Mouse (Mus musculus) hindbrain, embryonic 16.5 days (tissue): ENCODE results near the gene Hamp. TPM values are rescaled to one million over a fixed set of nuclear protein-coding genes. Genes with fewer than 3 reads are reported as not detected.
"Not testable (repeated sequence)": the region's sequence is repeated elsewhere in the genome, so short reads cannot be mapped to it uniquely, and the experiment has no call there.

Experiments used
- ATAC-seq: fragments of 200-750 bp; cut with Nextera tagmentation; 2 replicates; pipeline ENCODE4 v1.8.0; 2017; ENCODE audit warnings: moderate TSS enrichment, moderate library complexity
- H3K27ac ChIP-seq: fragments of 300-500 bp; sonication (generic); 2 replicates; pipeline ENCODE4 v1.5.1; 2014; ENCODE audit warnings: low read depth, mild to moderate bottlenecking, control low read depth, low read length, moderate library complexity
- H3K27me3 ChIP-seq: fragments of 300-500 bp; sonication (generic); replicated peaks from 2 replicates; pipeline ENCODE4 v1.6.1; 2014; ENCODE audit warnings: low read length; ENCODE audit not compliant: control insufficient read depth, insufficient read depth
- H3K36me3 ChIP-seq: fragments of 300-500 bp; sonication (generic); 2 replicates; pipeline ENCODE4 v1.6.1; 2014; ENCODE audit warnings: mild to moderate bottlenecking, low read length, moderate library complexity, mixed read lengths; ENCODE audit not compliant: control insufficient read depth, insufficient read depth
- H3K4me1 ChIP-seq: fragments of 300-500 bp; sonication (generic); 2 replicates; pipeline ENCODE4 v1.6.1; 2014; ENCODE audit warnings: low read depth, low read length; ENCODE audit not compliant: control insufficient read depth, insufficient read depth
- H3K4me2 ChIP-seq: fragments of 300-500 bp; sonication (generic); 2 replicates; pipeline ENCODE4 v1.6.1; 2014; ENCODE audit warnings: mild to moderate bottlenecking, low read length, control low read depth, moderate library complexity
- H3K4me3 ChIP-seq: fragments of 300-500 bp; sonication (generic); 2 replicates; pipeline ENCODE4 v1.5.1; 2014; ENCODE audit warnings: mild to moderate bottlenecking, low read length, control low read depth, moderate library complexity
- H3K9ac ChIP-seq: fragments of 300-500 bp; sonication (generic); 2 replicates; pipeline ENCODE4 v1.6.1; 2014; ENCODE audit warnings: low read depth, mild to moderate bottlenecking, control low read depth, low read length, moderate library complexity
- H3K9me3 ChIP-seq: fragments of 300-500 bp; sonication (generic); 2 replicates; pipeline ENCODE4 v1.6.1; 2014; ENCODE audit warnings: mild to moderate bottlenecking, low read length, moderate library complexity; ENCODE audit not compliant: control insufficient read depth
- WGBS: fragments of 180-500 bp; shearing (Covaris S2); extraction: QIAGEN DNeasy Blood & Tissue Kit; methylation state at CpG from one replicate; pipeline ENCODE4 v1.1.7; 2014; 5-methylcytosine and 5-hydroxymethylcytosine counted together
- polyA plus RNA-seq: library from polyadenylated mRNA; unstranded; fragments of >200 nt; fragmentation: Nextera tagmentation; extraction: Ambion mirVana; gene quantifications from 2 replicates; pipeline ENCODE4 v1.2.1, GENCODE M21; 2015

The Hamp gene
- polyA plus RNA-seq, 1 experiment from 2014 or later, result not detected

DNA sequence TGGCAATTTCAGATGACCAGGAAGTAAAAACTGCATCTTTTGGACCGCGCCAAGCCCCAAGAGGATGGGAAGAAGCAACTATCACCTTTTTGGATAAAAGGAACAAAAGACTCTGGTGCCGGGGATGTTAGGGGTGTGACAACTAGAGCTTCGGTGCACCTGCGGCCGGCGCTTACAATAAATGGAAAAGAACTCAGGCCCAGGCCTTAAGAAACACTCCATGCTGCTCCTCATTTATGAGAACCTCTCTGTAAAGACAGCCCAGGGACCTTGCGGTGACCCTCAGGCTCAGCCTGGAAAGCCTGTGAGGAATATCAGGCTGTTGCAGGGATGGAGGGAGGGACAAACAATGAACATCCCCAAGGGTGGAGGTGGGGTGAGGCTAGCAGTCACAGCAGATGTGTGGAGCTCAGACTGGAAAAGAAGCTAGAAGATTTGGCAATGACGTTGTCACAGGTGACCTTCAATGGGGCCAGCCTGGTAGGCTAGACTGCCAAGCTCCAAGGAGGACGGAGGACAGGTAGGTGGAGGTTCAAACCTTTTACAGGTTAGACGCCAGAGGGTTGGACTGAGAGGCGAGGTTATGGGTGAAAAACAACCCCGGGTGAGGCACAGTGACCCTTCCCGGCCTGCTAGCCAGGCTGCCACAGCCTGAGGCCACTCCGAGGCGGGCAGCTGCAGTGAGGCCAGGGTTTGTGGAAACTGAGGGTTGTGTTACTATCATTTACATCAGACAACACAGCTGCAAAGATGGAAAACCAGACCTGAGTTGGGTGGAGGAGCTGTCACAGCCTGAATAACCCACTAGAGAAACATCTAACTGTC is 8.8 kb upstream of the Hamp start:
- H3K4me2 ChIP-seq, result no peak overlapping the region
- no peaks in the 10 kb centered on the region for H3K27me3 ChIP-seq
- 95% methylated on average over 16 of the region's 16 CpGs for WGBS
- H3K27ac ChIP-seq, result no peak overlapping the region
- no peak for ATAC-seq
- peaks cover 9% of the 10 kb centered on the region for H3K4me1 ChIP-seq
- no peak overlapping the region for H3K4me3 ChIP-seq
- peaks cover 21% of the 10 kb centered on the region for H3K36me3 ChIP-seq
- no peak overlapping the region for H3K9ac ChIP-seq
- no peaks in the 10 kb centered on the region for H3K9me3 ChIP-seq

DNA sequence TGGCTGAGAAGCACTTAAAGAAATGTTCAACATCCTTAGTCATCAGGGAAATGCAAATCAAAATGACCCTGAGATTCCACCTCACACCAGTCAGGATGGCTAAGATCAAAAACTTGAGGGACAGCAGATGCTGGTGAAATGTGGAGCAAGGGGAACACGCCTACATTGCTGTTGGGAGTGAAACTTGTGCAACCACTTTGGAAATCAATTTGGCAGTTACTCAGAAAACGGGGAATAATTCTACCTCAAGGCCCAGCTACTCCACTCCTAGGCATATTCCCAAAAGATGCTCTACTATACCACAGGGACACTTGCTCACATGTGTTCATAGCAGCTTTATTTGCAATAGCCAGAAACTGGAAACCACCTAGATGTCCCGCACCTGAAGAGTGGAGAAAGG is 6.1 kb upstream of the Hamp start:
- not testable (repeated sequence) for H3K9me3 ChIP-seq, ATAC-seq, H3K9ac ChIP-seq, H3K4me3 ChIP-seq, H3K27ac ChIP-seq, H3K4me1 ChIP-seq, H3K27me3 ChIP-seq, H3K4me2 ChIP-seq
- peaks cover 26% of the 10 kb centered on the region for H3K36me3 ChIP-seq
- 89% methylated on average over 3 of the region's 3 CpGs for WGBS

DNA sequence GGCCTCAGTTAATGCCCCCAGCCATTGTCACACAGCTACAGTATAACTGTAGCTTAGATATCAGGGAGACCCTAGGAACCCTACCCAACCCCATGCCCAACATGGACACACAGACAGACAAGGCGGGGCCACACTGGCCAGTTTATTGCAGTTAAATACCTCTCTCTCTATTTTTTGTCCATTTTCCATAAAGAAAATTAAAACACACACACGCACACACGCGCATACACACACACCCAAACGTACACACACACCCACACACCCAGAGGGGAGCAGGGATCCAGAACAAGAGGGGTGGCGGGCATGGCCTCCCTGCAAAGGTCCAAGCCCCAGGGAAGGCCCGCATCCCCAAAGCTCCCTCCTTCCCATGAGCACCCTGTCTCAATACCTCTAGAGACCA is 2.0 kb upstream of the Hamp start:
- no peaks in the 10 kb centered on the region for H3K27me3 ChIP-seq
- no peaks in the 10 kb centered on the region for H3K4me1 ChIP-seq
- H3K9me3 ChIP-seq, result no peaks in the 10 kb centered on the region
- 96% methylated on average over 7 of the region's 7 CpGs for WGBS
- peaks cover 6% of the 10 kb centered on the region; the same call in 1 of the 2 replicates for H3K36me3 ChIP-seq
- ATAC-seq, result no peak
- H3K9ac ChIP-seq, result no peak overlapping the region
- no peak overlapping the region for H3K4me2 ChIP-seq
- H3K27ac ChIP-seq, result no peak overlapping the region
- no peak overlapping the region for H3K4me3 ChIP-seq

DNA sequence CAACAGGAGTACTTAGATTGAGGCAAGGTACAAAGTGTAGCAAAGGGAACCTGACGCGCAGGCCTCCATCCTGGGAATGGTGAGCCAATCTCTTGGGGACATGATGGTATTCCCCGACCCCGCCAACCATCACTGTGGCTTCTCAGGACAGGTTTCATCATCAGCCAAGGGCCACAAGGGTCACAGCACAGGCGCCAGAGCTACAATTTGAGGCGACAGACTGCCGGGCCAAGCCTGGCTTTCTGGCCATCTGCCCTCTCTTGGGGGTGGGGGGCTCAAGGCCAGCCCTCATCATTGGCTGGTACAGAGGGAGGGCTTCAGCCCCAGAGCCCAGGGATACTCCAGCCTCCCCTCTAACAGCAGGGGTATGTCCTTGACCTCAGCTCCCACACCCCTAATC is 1.6 kb upstream of the Hamp start:
- not testable (repeated sequence) for H3K36me3 ChIP-seq, H3K9ac ChIP-seq, H3K27me3 ChIP-seq, H3K4me2 ChIP-seq, H3K9me3 ChIP-seq, ATAC-seq, H3K4me3 ChIP-seq, H3K4me1 ChIP-seq, H3K27ac ChIP-seq
- 86% methylated on average over 7 of the region's 7 CpGs for WGBS

DNA sequence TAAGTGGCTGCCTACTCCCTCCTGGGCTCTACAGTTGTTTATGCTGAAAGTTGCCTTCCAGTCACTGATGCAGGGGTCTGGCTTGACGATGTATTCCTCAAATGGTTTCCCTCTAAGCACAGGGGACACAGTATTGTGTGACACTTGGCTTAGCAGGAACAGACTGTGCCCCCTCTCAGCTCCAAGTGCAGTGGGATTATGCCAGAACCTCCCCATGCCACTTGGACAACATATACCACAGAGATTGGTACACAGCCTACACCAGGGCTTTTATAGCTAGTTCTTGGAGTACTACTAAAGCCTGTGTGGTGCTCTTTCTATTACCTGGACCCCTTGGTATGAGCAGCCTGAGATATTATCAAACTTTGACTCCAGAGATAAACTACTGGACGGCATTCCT is 874 bp upstream of the Hamp start:
- not testable (repeated sequence) for H3K4me1 ChIP-seq, H3K4me3 ChIP-seq, H3K27ac ChIP-seq, H3K9ac ChIP-seq, H3K9me3 ChIP-seq, H3K36me3 ChIP-seq, H3K27me3 ChIP-seq, H3K4me2 ChIP-seq
- 68% methylated on average over 2 of the region's 2 CpGs for WGBS
- 0 out of 2 replicates have a peak, but pooled peaks have one; percentile 6 for ATAC-seq

DNA sequence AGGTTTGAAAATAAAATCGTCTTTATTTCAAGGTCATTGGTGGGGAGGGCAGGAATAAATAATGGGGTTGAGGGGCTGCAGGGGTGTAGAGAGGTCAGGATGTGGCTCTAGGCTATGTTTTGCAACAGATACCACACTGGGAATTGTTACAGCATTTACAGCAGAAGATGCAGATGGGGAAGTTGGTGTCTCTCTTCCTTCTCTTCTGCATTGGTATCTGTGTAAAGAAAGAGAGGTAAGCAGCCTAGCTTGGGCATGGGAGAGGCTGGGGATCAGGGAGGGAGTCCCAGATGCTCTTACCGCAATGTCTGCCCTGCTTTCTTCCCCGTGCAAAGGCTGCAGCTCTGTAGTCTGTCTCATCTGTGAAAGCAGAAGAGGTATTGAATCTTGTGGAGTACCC is 1.5 kb downstream of the Hamp start:
- not testable (repeated sequence) for H3K27ac ChIP-seq, H3K4me2 ChIP-seq, H3K9ac ChIP-seq, H3K9me3 ChIP-seq, ATAC-seq, H3K4me3 ChIP-seq, H3K27me3 ChIP-seq, H3K36me3 ChIP-seq, H3K4me1 ChIP-seq
- 54% methylated on average over 3 of the region's 3 CpGs for WGBS

DNA sequence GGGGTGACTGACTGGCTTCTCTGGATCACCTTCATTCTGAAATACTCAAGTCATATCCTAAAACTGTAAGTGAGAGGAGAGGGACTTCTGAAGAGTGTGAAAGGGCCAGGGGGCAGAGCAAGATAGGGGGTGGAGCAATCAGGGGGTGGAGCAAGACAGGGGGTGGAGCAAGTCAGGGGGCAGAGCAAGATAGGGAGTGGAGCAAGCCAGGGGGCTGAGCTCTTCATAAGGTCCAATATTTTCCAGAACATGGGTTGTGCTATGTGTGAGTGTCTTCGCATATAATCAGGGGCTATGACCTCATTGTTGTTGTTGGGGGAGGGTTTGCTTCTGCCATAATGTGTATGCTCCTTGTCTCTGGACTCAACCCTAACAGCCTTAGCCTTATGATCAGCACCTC is 3.8 kb downstream of the Hamp start:
- H3K4me1 ChIP-seq, H3K4me3 ChIP-seq, H3K27ac ChIP-seq, ATAC-seq, H3K9me3 ChIP-seq, H3K36me3 ChIP-seq, H3K27me3 ChIP-seq, H3K9ac ChIP-seq, H3K4me2 ChIP-seq: not testable (repeated sequence)
- WGBS, result 93% methylated on average over 1 of the region's 1 CpGs

DNA sequence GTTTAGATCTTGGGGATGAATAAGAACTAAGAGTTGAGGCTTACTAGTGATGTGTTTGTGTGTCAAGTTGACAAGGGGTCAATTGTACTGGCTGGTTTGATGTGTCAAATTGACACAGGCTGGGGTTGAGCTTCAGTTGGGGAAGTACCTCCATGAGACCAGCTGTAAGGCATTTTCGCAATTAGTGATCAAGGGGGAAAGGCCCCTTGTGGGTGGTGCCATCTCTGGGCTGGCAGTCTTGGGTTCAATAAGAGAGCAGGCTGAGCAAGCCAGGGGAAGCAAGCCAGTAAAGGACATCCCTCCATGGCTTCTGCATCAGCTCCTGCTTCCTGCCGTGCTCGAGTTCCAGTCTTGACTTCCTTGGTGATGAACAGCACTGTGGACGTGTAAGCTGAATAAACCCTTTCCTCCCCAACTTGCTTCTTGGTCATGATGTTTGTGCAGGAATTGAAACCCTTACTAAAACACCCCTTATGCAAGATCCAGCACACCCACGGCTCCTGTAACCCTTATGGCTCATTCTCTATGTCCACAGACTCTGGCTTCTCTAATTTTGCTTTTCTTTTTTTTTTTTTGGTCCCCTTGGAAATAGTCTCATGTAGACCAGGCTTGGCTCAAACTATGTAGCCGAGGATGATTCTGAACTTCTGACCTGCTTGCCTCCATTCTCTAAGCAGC is 8.3 kb downstream of the Hamp start:
- not testable (repeated sequence) for H3K4me1 ChIP-seq, H3K9me3 ChIP-seq, H3K36me3 ChIP-seq, H3K9ac ChIP-seq, ATAC-seq, H3K27me3 ChIP-seq, H3K4me2 ChIP-seq, H3K4me3 ChIP-seq, H3K27ac ChIP-seq
- WGBS, result 82% methylated on average over 6 of the region's 6 CpGs

DNA sequence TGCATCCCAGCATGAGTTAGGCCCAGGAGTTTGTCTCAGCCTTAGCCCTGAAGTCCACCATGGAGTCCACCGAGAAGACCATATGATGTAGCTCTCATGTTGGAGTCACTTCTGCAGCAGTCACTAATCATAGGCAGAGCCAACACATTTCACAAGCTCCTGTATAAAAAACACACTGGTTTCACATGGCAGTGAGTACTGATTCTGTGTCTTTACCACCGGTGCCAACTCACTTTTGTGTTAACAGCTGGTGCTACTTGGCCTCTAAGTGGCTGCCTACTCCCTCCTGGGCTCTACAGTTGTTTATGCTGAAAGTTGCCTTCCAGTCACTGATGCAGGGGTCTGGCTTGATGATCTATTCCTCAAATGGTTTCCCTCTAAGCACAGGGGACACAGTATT is 19.3 kb downstream of the Hamp start, which contains the start of gene Hamp2:
TSS of gene Hamp2 (minus strand) at position 101 of the 400 bp plus-strand sequence.
- H3K4me3 ChIP-seq, H3K9ac ChIP-seq, ATAC-seq, H3K27me3 ChIP-seq, H3K4me1 ChIP-seq, H3K27ac ChIP-seq, H3K9me3 ChIP-seq, H3K4me2 ChIP-seq, H3K36me3 ChIP-seq: not testable (repeated sequence)
- WGBS, result 84% methylated on average over 2 of the region's 2 CpGs
